Mouse (Mus musculus) inflammation-experienced regulatory T-cells (primary cell): Measurements from ENCODE around the gene CT030661.1. TPM values are rescaled to one million over a fixed set of nuclear protein-coding genes. Genes with fewer than 3 reads are reported as not detected.

Experiments
- polyA plus RNA-seq, 2 experiments: library from polyadenylated mRNA; unstranded; fragments of 100-300 nt; shearing (Covaris generic); gene quantifications; one replicate each; pipeline ENCODE4 v1.2.1; 2017

The CT030661.1 gene
- 10 to 100 TPM; 14.2 to 15.1 TPM for polyA plus RNA-seq

GRCm38 (mm10) chr17:22314730-22315226, at the start of gene CT030661.1:
CT030661.1 (minus strand) TSS chr17:22314837.

GRCm38 (mm10) chr17:22361101-22361781, 46.6 kb upstream of the CT030661.1 start, which contains the start of the genes Zfp944 and Zfp758:
Zfp944 (minus strand) TSS chr17:22361400.
Zfp758 (plus strand) TSS chr17:22361453.

Other genes starting within 250 kb of the CT030661.1 start
- gene Zfp947, start 148.6 kb downstream of the CT030661.1 start, polyA plus RNA-seq = 1 to 10 TPM; 2.0 to 3.0 TPM
- 1 to 10 TPM; 3.9 to 4.1 TPM for gene Zfp994, start 89.2 kb downstream of the CT030661.1 start, polyA plus RNA-seq
- 10 to 100 TPM; 11.2 to 11.5 TPM for gene Zfp944, start 46.6 kb upstream of the CT030661.1 start, polyA plus RNA-seq
- 10 to 100 TPM; 13.0 to 14.5 TPM for gene Zfp758, start 46.6 kb upstream of the CT030661.1 start, polyA plus RNA-seq
- gene Zfp946, start 109.4 kb upstream of the CT030661.1 start, polyA plus RNA-seq = 1 to 10 TPM; 3.4 to 5.5 TPM